Mouse (Mus musculus) myocyte (in vitro differentiated cells): Measurements from ENCODE around the gene Dpep3.

Source experiments
- MAX ChIP-seq: IDR thresholded peaks from one replicate; pipeline ENCODE4 v1.6.1; 2011; ENCODE audit warnings: low read depth, mild to moderate bottlenecking, control low read depth
- POLR2A ChIP-seq: IDR thresholded peaks from one replicate; pipeline ENCODE4 v1.6.1; 2011; ENCODE audit warnings: low read depth, mild to moderate bottlenecking, control low read depth, moderate library complexity; ENCODE audit not compliant: insufficient read length
- TCF12 ChIP-seq: IDR thresholded peaks from one replicate; pipeline ENCODE4 v1.6.1; 2011; ENCODE audit warnings: mild to moderate bottlenecking, control low read depth; ENCODE audit not compliant: poor library complexity, insufficient read depth, severe bottlenecking

DNA sequence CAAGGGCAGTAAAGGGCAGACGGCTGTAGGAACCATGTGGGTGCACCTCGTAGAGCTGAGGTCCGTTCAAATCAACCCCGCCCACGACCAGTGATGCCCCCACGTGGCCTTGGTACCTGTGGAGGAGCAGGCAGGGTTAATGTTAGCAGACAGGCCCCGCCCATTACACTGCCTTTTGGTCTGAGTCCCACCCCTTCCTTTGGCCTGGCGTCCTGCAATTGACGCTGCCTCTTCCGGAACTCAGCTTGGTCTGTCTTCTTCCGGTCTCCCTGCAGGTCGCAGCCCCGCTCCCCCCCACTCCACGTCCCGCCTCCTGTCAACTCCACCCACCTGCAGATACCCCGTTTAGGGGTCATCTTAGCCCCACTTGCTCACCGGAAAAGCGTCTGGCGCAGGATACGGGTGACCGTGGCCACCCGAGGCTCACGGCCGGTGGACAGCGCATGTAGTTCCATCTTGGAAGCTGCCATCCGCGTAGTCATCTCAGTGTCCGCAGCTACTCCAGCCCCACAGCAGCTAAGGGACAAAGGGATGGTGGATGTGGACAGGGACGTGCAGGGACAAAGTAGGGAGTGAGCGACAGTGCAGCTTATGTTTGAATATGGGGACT, 42.3 kb downstream of the Dpep3 start:
- TF ChIP-seq POLR2A = peak; percentile 88
- no peak for TF ChIP-seq MAX
- no peak for TF ChIP-seq TCF12
